Mouse (Mus musculus) layer of hippocampus, postnatal 14 days (tissue): ENCODE measurements around the gene Slc30a2. TPM values are rescaled to one million over a fixed set of nuclear protein-coding genes. Genes with fewer than 3 reads are reported as not detected.
A peak's percentile ranks its signal among the peaks of the same experiment; 100 is the strongest.
"Not testable (repeated sequence)": the region's sequence is repeated elsewhere in the genome, so short reads cannot be mapped to it uniquely, and the experiment has no call there.

Experiments
- DNase-seq, 2 experiments: peaks; one replicate each; pipeline ENCODE4 v3.0.0; 2021 to 2022; ENCODE audit warnings: low spot score in 2 of 2, mixed read lengths in 1 of 2
- total RNA-seq, 2 experiments: library from RNA; stranded (reverse); gene quantifications; 2 replicates each; pipeline ENCODE4 v1.2.3; 2021

The Slc30a2 gene
- total RNA-seq, 2 experiments from 2014 or later = not detected

DNA sequence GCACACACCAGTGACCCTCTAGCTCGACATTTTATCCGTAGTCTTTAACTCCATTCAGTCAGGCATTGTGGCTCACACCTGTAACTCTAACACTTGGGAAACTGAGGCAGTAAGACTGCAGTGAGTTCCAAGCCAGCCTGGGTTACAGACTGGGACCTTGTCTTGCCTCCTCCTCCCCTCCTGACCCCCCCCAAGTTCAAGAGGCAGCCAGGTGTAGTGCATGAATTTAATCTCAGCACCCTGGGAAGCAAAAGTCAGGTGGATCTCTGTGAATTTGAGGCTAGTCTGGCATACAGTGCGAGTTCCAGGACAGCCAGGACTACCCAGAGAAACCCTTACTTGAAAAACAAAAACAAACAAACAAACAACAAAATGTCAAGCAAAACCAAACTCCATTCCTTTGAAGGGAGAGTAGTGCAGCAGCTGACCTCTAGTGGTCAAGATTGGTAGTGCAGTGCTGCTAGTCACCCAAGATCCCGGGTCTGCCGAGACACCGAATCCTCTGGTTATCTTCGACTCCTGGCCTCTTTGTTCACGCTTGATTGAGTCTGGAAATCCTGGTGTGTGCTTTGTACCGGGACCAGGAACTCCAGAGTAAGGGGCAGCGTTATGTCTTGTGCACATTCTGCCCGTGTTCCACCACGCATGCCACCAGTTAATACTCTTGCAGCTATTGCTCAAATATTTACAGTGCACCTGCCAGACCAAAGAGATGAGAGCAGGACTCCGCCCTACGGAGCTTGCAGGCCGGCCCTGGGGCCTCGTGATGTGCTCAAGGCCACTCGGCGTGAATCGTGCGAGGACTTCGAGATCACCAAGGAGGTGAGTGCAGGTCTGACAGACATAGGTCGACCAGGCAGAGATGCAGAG, 13.8 kb downstream of the Slc30a2 start:
- peak; percentile 76 to 80 for DNase-seq

DNA sequence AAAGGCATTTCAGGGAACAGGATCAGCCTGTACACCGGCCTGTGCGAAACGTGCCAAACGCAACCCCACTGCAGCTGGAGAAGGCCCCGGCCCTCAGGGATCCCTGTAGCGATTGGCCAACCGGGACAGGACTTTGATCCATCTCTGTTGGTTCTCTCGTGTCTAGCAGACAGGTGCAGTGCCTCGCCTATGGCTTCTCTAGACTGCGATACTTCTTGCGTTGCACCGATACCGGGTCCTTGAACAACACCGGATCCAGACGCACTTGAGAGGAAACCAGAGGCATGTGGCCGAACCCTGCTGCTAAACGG, 14.4 kb downstream of the Slc30a2 start:
- DNase-seq = no peak

DNA sequence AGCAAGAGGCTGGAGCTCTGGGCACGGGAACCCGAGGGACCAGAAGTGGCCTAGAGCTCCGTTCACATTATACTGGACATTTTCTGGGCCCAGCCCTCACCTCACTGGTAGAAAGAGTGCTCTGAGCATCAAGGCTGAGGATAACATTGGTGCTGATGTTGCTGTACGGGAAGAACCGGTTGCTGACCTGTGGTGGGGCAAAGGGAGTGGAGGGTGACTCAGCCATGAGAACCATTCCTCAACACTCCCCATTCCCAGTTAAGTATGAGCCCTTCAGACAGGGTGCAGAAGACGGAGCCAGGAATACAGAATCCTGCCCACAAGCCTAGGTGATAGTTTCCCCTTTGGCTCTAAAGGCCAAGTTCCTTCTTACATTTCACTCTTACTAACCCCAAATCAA, 16.7 kb downstream of the Slc30a2 start:
- no peak for DNase-seq

DNA sequence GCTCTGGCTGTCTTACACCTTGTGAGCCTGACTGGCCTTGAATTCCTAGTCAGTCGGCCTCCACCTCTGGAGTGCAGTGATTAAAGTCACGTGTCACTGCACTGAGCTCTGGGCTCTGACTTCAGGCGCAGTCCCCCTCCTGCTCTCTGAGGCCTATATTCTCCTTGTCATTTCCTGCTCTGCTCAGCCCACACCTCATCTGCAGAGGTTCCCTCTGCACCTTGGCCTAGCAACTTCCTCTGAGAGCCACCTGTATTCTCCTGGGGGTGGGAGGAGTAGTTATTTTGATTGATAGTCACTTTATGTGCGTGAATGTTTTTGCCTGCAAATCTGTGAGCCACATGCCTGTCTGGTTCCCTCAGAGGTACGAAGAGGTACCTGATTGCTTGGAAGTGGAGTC, 18.2 kb downstream of the Slc30a2 start:
- DNase-seq = no peak

DNA sequence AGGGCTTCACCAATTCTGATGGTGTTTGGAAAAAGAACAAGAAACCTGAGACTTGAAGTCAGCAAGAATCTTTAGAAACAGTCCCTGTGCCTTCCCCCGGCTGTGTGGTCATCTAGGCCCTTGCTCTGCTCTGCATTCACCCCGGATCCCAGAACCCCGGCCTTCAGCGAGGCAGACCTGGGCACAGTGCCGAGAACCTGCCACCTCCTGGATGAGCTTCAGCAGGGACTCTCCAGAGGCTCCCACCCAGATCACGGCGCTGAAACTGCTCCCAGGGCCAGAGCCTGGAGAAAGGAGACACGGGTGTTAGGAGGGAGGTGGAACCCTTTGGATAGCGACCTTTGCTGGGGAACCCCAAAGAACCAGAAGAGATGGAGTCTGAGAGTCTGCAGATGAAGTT, 19.1 kb downstream of the Slc30a2 start:
- DNase-seq = no peak

DNA sequence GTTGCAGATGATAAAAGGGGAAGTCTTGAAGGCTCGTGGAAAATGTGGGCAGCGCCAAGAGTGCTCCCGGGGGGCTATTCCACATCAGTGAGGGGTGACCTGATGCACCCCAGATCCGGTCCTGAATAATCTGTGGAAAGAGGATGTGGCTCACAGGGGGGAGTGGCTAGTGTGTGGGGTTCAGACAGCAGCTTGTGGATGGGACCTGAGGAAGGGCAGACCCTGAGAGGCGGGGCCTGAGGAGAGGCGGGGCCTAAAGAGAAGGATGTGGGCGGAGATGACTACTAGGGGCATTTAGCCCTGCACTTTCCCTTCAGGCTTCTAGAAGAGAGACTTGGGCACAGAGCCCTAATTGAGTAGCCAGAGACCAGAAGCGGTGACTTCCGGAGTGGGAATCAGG, 19.6 kb downstream of the Slc30a2 start:
- no peak for DNase-seq

DNA sequence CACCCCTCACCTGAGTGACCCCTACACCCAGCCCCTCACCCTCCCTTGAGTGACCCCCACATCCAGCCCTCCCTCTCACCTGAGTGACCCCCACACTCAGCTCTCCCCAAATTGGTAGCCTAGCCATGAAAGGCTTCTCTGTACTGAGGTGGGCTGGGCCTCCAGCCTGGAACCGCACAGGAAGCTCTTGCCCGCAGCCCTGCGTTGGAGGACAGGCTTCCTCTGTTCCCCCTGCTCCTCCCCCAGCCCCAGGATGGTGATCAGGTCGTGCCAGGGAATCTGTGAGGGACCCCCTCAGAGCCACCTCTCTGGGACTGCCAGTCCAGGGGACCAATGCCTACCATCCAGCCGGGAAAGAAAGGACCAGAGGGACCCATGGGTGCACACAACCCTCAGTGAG, 22.3 kb downstream of the Slc30a2 start:
- DNase-seq = no peak

DNA sequence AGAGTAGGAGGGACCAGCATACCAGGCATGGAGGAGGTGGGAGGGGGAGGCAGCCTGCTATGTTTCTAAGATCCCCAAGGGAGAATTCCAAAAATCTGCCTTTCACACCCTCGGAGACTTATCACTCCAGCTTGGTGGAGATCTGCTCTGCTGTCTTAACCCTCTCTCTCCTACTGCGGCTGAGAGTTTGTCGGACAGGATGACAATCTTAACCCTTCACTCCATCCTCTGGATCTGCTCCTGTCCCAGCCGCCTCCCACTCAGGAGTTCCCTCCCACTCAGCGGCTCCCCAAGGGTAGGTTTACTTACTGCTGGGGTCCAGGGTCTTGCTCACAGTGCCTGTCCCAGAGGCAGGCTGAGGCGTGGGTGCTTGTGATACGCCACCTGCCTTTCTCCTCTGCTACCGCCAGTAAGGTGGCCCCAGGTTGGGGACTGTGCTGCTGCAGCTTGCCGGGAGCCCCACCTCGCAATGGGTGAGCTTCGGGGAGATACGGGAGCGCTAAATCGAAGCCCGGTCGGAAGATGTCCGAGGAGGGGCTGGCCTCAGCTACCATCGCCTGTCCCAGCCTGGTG, 27.8 kb downstream of the Slc30a2 start:
- DNase-seq = peak; percentile 37 to 51

DNA sequence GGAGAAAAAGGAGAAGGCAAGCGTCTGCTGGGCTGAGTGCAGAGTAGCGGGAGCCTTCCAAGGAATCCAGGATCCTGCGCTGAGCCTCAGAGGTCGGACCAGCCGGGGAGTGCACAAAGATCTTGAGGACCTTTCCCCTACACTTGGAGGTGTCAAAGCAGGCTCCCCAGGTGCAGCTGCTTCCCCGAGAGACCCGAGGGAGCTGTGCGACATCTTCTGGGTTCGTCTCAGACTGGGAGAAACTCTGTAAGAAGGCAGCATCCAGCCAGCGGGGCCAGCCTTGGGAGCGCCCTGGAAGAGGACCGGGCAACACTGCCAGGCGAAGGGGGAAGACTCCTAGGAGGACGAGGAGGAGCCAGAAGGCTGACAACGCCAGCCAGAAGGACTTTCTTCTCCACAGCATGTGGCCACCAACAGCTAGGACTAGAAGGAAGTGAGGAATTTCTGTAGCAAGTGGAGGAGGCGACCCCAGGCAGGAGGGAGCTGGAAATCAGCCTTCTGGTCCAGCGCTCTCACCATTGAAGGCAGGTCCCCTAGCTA, 28.4 kb downstream of the Slc30a2 start:
- DNase-seq = no peak

DNA sequence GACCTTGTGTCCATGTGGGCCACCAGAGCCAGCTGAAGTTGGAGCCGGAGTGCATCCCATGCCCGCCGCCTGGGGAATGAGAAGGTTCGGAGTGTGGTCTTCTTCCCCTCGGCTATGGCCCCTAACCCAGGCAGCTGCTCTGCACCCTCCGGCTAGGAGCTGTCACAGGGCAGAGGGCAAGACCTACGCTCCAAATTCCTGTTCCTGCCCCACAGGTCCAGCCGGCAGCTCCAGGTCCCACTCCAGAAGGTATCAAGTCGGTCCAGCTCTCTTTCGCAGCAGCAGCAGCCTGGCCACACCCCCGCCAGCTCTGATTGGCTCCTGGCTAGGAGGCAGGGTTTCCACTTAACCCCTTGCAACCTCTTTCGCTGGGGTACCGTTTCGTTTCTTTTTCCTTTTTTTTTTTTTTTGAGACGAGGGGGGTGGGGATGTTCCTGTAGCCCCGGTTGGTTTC, 29.3 kb downstream of the Slc30a2 start:
- peak; percentile 78 to 86 for DNase-seq

DNA sequence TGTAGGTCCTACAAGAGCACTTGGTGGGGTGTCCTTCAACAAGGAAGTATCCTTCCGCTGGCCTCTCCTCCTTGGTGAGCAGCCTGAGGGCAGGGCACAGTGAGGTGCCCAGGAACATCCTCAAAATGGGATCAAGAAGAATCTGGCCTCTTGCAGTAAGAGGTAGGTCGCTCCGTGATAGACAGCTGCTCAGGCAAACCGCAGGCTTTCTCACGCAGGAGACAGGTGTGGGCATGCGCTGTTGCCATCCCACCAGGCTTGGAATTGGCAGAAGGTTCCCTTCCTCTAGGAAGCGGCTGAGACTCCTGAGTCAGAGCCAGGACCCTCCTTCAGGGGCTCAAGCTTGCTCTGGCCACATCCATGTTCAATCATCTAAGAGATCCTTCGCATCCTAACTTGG, 30.3 kb downstream of the Slc30a2 start:
- DNase-seq = no peak

DNA sequence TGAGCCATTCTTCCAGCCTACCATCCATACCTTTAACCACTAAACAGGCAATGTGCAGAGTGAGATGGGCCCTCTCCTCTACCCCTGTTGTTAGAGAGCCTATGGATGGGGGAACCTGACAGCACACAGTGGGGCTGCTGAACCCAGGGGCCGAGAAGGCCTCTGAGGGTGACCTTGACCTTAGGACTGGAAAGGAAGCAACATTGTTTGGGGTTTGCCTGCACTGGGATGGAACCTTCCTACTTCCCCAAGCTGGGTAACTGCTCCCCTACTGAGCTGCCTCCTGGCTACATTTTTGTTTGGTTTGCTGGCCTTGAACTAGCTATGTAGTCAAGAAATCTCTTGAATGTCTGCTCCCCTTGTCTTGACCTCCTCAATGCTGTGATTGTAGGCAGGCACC, 31.3 kb downstream of the Slc30a2 start:
- no peak for DNase-seq

DNA sequence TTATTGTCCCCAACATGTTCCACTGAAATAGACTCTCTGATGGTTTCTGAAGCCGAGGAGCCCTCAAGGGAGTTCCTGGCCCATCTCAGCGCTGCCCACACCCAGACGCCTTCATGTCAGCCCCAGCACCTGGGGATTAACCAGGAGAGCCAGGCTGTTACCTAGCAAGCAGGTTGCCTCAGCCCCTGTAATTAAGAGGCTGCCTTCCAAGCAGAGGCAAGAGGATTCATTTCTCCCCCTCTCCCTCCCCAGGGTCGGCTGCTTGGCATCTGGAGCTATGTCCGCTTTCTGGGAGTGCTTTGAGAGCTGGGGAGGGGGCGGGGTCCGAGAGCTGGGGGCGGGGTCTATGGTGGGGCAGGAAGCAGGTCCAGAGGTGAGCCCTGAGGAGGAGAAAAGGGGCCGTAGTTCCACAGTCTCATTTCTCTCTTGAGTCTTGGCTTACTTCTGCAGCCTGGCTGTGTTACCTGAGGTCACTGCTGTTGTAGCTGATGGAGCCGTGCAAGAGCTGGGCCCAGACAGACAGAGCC, 35.2 kb downstream of the Slc30a2 start:
- DNase-seq = no peak

DNA sequence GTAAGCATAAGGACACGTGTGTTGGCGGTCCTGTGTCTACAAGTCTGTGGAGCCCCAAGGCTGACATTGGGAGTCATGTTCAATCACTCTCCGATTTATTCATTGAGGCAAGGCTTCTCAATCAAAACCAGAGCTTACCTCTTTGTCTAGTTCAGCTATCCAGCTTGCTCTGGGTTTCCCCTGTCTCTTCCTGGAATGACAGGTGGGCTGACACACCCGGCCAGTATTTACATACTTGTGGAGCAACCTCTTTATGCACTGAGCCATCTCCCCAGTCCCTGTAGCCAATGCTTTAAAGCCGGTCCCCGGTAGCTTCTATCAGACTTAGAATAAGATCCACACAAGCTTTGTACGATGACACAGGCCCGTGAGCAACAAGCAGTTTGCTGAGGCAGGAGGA, 36.5 kb downstream of the Slc30a2 start:
- DNase-seq = no peak

DNA sequence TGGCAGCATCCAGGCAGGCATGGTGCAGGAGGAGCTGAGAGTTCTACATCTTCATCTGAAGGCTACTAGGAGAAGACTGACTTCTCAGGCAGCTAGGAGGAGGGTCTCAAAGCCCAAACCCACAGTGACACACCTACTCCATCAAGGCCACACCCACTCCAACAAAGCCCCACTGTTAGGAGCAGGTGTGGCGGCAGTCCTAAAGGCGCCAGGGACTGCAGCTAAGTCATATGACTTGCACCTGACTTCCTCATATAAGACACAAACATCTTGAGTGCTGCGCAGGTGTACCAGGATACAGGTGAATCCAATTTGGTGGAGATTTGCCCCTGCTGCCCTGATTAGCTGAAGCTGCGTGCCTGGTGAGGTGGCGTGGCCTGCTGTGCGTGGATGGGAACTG, 40.8 kb downstream of the Slc30a2 start, which contains the start of gene Extl1:
TSS of gene Extl1 (minus strand) at position 101 of the 400 bp plus-strand sequence.
- not testable (repeated sequence) for DNase-seq

DNA sequence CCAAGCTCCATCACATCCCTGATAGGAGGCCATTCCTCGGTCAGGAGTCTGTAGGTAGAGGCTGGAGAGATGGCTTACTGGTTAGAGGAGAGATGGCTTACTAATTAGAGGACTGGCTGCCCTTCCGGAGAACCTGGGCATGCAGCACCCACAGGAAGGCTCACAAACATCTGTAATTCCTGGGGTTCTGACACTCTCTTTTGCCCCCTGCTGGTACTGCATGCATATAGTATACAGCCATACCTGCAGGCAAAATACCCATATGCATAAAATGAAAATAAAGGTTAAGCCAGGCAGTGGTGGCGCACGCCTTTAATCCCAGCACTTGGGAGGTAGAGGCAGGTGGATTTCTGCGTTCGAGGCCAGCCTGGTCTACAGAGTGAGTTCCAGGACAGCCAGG, 44.3 kb downstream of the Slc30a2 start:
- DNase-seq = no peak

DNA sequence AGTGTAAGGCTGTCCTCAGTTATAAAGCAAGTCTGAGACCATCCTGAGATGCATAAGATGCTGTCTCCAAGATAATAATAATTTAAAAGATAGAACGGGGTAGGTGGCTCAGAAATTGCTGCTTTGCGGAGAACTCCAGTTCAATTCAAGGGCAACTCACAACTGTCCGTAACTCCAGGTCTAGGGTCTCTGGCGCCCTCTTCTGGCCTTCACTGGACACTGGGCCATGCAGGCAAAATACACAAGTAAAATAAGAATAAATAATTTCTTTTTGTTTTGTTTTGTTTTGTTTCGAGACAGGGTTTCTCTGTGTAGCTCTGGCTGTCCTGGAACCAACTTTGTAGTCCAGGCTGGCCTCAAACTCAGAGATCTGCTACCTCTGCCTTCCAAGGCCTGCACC, 45.4 kb downstream of the Slc30a2 start:
- peak in 1 of 2 experiments; percentile 67 for DNase-seq

DNA sequence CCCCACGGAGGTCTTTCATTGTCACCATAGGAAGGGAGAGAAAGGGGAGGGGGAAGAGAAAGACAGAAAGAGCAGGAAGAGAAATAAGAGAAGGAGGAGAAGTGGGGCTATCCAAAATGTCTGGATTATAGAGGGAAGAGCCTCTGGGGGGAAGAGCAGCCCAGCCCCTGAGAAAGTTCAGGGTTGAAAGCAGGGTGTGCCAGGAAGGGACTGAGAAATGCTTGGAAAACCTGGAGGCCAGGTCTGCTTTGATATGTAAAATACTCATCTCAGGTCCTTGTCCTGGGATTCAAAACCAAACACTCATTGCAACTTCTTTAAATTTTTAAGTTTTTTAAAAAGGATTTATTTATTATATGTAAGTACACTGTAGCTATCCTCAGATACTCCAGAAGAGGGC, 48.7 kb downstream of the Slc30a2 start:
- no peak for DNase-seq

DNA sequence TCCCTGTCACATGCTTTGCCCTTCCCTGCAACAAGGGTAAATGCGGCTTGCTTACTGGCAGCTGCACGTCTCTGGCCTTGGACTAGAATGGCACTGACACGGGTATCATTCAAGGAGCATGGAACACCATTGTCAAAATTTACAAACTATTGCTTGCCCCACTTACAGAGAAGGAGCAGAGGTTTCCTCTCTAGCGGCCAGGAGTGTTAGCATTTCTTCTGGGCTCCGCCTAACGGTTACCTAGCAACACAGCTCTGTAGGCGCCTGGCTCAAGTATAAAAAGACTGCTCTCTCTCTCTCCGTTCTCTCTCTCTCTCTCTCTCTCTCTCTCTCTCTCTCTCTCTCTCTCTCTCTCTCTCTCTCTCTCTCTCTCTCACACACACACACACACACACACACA, 49.6 kb downstream of the Slc30a2 start:
- DNase-seq = no peak

DNA sequence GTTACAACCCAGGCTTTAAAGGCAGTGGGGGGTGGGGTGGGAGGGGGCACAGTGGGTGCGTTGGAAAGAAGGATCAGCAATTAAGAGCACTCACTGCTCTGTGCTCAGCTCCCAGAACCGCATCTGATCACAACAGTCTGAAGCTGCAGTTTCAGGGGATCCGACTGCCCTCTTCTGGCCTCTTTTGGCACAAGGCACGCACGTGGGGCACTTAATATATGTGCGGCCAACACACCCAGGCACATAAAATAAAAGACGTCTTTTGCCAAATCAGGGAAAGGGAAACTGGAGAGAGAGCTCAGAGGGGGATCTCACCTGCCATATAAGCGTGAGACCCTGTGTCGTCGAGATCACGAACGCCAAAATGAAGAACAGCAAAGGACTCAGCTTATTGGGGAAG, 50.0 kb downstream of the Slc30a2 start:
- DNase-seq = no peak

DNA sequence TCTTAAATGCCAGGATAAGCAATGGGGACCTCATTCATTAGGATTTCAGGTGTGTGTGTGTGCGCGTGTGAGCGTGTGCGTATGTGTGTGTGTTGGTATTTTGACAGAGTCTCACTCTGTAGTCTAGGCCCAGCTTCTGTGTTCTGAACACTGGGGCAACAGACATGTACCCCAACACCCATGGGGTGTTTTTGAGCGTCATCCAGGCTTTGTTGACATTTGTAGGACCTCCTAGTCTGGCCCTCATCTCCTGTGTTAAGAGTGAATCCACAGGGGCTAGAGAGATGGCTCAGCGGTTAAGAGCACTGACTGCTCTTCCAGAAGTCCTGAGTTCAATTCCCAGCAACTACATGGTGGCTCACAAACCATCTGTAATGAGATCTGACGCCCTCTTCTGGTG, 52.2 kb downstream of the Slc30a2 start:
- no peak for DNase-seq
